Mouse (Mus musculus) B cell, adult (primary cell): ENCODE measurements around the gene Ccdc175. TPM values are rescaled to one million over a fixed set of nuclear protein-coding genes. Genes with fewer than 3 reads are reported as not detected.

Source experiments
- total RNA-seq: library from RNA; stranded (reverse); gene quantifications from 4 replicates; pipeline ENCODE4 v1.2.4, GENCODE M21; 2023; ENCODE audit not compliant: inconsistent age

Gene Ccdc175
- not detected in 4 replicates for total RNA-seq

DNA sequence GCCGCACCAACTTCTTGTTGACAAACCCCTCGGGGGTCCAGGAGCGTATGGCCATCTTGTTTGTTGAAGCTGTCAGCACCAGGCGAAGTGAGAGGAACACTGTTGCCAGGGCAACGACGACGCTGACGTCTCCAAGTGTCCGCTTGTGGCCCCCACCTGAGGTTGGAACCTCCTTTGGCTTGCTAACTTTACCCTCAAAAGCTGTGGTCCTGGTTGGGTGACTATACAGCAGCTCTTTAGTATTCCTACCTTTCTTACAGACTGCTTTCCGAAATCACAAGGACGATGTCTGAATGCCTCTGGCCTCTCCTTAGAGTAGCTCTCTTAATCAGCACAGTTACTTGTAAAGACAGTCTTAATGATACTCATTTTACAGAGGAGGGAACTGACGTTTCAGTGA lies at the start of gene Ccdc175:
Gene Ccdc175 (minus strand): TSS at position 101 of the 400 bp plus-strand sequence.

DNA sequence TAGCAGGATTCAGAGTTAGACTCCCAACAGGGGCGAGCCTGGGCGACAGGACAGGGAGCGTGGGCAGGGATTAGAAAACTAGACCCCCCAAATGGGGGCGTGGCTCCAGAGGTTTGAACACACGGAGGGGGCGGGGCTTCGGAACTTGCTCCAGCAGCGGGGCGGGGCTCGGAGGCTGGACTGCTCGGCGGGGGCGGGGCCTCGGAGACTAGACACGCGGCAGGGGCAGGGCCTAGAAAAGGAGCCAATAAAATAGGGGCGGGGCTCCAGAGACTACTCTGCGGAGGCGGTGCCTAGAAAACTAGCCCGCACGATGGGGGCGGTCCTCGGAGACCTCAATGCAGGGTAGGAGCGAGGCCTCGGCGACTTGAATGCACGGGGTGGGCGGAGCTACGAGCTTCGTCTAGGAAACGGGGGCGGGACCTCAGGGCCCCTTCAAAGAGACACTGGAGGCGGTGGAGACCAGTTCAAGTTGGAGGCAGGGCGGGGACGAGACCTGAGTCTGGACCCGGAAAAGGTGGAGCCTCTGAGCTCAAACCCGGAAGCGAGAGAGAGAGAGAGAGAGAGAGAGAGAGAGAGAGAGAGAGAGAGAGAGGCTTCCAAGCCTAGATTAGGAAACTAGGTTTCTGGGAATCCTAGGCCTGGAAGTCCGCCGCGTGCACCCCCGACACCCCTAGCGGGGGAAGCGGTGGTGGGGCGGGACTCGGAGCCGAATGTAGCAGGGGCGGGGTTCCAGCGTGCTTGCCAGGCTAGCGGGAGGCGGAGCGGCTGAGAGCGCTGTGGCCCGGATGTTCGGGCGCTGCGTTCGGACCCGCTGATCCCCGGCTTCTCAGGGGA lies 99.3 kb downstream of the Ccdc175 start, which contains the start of the genes L3hypdh and Jkamp:
Gene L3hypdh (minus strand): TSS at position 111 of the 837 bp plus-strand sequence.
Gene Jkamp (plus strand): TSS at position 261 of the 837 bp plus-strand sequence.

DNA sequence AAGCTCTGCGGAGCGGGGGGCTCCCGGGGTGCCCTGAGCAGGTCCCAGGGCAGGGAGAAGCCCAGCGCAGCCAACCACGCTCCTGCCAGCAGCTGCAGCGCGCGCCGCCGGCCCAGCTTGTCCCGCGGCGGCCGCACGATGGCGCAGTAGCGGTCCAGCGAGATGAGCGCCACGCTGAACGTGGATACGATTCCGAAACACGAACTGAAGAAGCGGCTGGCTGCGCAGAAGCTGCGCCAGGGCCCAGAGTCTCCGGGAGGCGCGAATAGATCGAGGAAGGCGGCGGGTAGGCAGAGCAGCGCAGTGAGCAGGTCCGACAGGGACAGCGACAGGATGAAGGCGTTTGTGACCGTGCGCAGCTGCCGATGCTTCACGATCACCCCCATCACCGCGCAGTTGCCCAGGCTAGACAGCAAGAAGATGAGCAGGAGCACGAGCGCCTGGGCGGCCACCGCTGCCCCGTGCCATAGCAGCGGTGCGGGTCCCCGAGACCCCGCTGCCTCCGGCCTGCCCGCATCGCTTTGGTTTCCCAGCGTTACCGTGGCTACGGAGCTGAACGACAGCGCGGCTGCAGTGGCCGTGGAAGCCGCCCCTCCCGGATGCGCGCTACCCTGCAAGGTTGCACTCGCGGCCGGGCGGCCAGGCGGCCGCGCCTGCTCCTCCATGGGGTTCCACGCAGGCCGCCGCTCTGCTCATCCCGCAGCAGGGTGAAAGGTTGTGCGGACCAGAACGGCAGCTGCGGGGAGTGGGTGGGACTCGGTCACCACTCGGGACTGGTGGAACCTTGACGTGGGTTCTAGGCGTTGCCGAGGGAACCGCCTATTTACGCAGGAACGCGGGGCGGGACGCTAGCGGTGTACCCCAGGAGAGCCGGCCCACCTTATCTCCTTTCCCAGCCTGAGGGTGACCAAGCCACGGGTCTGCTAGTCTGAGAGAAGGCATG lies 114.2 kb downstream of the Ccdc175 start, which contains the start of gene Gpr135:
Gene Gpr135 (minus strand): TSS at position 799 of the 943 bp plus-strand sequence.

Other genes starting within 250 kb of the Ccdc175 start
- 0.15 to 0.32 TPM in 2 of 4 replicates, not detected in the others for gene Gpr135, start 113.9 kb downstream of the Ccdc175 start, total RNA-seq
- not detected in 4 replicates for gene L3hypdh, start 99.6 kb downstream of the Ccdc175 start, total RNA-seq
- gene Jkamp, start 99.4 kb downstream of the Ccdc175 start, total RNA-seq: 21.0 to 22.7 TPM (median 22.4 TPM) in 4 replicates
- gene Rtn1, start 224.0 kb upstream of the Ccdc175 start, total RNA-seq: 0.58 to 1.3 TPM (median 1.1 TPM) in 4 replicates